Mouse (Mus musculus) 3134 (cell line): Measurements from ENCODE around the gene Jakmip3.
A peak's percentile ranks its signal among the peaks of the same experiment; 100 is the strongest.

Source experiments
- DNase-seq: peaks from one replicate; pipeline ENCODE4 v3.0.0-alpha.2; 2011; ENCODE audit warnings: low spot score; ENCODE audit not compliant: insufficient read length; ENCODE audit errors: extremely low read depth

Jakmip3 gene

DNA sequence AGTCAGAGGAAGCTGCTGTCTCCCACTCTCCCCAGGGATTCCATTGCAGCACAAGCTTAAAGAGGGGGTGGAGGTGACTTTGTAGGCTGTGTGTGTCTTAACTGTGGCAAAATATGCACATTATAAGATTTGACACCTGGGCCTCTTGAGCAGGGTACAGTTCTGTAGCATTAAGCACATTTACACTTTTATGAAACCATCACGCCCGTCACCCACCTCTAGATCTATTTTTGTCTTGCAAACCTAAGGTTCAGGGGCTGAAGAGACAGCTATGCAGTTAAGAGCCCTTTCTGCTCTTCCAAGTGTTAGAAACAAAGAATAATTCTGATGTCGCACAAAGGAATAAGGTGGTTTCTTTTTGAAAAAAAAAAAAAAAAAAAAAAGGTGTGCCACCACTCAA lies 5.1 kb downstream of the Jakmip3 start:
- no peak for DNase-seq

DNA sequence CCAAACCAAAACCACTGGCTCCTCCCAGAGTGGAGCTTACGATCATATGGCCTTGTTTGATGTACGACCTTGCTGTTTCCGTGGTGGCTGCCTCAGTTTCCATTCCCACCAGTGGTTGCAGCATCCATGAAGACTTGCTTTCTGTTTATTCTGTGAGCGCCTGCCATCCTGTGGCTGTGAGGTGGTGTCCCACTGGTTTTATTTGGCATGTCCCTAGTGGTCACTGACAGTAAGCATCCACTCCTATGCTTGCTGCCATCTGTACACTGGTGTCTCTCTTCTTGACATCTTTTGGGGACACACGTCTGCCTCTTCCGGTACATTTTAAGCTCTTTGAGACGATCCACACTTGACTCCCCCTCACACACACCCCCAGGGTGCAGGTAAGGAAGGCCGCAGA lies 7.2 kb downstream of the Jakmip3 start:
- DNase-seq = no peak

DNA sequence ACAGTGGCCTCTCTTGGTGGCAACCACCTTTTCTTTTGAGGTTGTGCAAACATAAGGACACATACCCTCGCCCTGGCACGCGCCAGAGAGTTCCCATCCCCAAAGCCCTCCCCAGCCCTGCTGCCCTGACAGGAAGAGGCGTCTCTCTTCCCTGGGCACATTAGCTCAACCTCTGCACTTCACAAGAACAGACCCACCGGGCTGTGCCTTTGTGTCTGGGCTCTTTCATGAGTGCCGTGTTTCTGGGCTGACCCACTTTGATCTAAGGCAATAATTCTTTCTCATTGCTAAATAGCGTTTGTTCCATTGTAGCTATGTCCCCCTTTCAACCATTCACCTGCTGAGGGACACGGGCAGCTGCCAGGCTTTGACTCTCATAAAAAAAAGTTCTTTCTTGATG lies 7.8 kb downstream of the Jakmip3 start:
- DNase-seq = no peak

DNA sequence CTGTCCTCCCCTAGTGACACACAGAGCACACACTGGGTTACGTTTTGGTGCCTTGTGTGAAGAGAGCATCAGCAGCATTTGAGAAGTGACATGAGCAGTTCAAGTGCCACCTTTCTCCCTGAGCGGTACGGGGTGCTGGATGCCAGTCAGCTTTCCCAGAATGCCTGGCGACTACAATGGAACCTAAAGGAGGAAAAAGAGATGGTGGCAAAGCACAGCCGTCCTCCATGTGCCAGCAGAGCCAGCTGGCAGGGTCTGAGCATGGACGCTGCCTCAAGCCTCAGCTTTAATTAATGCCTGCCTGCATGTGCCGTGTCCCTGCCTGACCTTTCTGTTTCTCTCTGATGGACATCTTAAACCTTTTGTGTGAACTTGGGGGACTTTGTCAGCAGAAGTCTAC lies 15.3 kb downstream of the Jakmip3 start:
- DNase-seq = no peak

DNA sequence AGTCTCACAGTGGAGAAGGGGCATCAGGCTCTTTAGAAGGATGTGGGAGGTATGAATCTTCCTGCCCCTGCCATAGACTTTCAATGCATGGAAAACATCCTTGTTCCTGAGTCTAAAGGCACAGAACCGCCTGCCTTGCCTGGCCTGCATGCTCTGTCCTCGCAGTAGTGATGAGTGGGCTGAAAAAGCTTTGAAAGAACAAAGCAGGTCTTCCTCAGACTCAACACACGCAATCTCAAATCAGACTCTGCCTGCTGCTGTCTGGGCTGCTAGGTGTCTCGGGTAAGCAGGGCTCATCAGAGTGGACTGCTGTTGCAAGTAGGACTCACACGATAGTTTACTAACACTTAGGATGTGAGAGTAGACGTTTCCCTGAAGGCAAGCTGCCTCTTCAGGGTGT lies 16.6 kb downstream of the Jakmip3 start:
- no peak for DNase-seq

DNA sequence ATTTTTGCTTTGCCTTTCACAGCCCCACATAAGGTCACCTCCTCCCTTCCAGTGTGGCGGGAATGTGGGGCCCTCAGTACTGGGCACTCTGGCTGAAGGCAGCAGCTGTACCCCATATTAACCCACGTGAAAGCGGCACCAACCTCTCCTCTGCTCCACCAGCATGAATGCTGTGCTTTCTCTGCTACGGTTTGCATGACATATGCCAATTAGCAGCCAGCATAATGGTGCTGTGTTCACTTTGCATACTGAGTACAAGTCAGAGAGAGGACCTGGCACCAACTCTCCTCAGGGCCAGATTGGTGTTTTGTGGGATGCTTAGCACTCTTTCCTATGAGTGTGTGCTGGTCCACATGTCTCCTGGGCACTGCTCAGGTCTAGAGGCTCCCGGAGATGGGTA lies 19.2 kb downstream of the Jakmip3 start:
- no peak for DNase-seq

DNA sequence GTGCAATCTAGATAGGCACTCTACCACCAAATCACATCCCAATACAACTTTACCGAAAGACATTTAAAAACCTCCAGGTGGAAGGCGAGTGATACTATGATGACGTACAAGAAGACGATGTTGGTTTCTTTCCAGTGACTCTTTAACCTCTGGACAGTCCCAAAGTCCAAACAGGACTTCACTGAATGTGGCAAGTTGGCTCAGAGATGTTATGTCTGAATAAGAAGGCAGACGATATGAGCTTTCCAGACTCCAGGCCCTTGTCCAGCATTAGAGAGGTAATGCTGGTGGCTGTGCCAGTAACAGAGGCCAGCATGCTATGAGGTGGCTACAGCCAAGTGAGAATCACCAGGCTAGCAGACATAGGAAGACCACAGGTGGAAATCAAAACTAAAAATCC lies 23.2 kb downstream of the Jakmip3 start:
- DNase-seq = no peak

DNA sequence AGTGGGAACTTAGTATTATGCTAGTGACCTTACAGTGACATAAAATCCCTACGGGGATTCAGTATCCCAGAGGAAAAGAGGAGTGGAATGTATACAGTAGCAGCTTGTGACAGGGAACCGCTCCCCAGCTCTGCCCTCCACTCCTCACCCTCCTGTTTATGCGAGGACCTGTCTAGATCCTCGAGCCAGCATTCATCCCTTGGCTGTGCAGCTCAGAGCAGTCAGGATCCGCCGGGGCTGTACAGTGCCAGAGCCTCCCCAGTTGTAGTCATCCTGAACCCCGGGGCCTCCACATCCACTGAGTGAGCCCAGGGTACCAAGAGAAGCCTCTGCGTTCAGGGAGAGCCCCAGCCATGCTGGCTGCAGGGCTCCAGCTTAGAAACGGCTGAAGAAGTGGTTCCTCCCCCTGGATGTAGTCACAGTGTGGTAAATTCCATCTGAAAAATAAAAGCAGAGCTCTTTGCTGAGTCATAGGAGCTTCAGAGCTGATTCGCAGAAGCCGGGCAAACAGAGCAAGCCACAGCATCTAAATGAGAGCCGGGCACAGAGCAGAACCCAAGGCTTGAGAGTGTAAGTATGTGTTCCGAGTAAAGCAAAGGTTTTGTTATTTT lies 27.6 kb downstream of the Jakmip3 start:
- DNase-seq = peak; percentile 74

DNA sequence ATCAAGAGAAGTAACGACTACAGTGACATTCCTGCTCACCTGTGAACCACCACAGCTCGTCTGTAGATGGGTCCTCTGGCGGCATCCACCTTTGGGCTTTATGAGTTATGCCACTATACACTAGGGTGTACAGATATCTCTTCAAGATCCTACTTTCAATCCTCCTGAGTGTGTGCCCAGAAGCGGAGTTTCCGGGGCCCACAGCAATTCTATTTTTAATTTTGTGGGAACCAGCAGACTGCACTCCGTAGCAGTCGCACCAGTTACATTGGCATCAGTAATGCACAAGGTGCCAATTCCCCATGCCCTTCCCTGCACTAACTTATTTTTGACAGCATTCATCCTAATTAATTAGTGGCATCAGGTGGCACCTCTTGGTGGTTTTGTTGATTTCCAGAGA lies 37.0 kb downstream of the Jakmip3 start:
- DNase-seq = no peak

DNA sequence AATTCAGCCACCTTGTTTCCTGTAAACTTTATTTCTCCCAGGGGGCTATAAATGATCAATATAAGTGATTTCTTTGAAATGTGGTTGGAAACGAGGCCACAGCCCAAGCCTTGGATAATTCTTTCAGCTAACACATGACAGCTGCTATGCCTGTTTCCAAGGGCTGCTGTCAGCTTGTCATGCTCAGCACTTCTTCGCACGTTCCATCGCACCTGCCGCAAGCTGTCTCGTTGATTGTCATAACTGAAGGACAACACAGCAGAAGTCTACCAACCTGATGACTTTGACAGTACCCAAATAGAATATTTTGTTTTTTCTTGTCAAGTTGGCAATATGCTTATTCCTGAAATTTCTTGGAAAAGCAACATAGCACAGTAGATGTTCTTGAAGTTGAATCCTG lies 44.0 kb downstream of the Jakmip3 start:
- no peak for DNase-seq

DNA sequence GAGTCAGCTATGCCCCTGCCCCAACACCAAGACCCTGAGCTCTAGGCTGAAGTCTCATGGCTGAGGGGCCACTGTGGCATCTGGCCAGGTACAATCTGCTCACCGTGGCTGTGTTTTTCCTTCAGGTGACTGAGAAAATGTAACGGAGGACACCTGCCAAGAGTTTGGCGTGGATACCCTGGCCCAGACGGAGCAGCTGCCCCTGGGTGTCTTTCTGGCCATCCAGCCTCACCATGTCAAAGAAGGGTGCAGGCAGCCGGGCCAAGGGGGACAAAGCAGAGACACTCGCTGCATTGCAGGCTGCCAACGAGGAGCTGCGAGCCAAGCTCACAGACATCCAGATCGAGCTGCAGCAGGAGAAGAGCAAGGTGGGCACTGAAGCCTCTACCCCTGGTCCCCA lies 48.6 kb downstream of the Jakmip3 start:
- DNase-seq = no peak

DNA sequence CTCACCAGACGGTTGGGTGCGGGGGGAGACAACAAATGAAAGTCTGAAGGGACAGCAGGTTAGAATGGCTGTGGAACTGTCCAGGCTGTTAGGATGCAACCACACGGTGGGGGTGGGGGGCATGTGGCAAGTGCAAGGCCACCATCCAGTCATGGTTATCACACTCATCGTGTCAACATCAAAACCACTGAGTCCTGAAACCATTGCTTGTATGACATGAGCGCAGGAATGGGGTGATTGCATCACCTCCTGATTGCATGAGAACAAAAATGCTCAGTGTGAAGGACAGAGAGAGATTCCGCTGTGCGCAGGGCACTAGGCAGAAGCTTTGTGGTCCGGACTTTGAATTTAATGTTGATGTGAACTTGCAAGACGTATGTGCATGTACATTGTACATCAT lies 62.2 kb downstream of the Jakmip3 start:
- no peak for DNase-seq

DNA sequence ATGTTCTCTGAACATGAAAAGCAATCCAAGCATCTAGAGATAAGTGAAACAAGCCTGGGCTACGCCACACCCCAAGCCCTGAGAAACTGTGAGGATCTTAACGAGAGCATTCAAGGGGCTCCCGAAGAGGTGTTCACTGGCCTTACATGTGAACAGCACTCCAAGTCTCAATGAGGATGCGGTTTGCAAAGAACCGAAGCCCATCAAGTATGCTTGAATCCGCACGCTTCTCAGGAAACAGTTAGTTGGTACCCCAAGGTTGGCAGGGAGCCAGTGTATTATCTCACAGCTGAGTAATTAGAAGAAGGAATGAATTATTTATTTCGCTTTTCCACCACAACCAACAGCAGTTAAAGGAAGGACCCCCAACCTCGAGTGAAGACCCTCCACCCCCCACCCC lies 62.7 kb downstream of the Jakmip3 start:
- DNase-seq = no peak

DNA sequence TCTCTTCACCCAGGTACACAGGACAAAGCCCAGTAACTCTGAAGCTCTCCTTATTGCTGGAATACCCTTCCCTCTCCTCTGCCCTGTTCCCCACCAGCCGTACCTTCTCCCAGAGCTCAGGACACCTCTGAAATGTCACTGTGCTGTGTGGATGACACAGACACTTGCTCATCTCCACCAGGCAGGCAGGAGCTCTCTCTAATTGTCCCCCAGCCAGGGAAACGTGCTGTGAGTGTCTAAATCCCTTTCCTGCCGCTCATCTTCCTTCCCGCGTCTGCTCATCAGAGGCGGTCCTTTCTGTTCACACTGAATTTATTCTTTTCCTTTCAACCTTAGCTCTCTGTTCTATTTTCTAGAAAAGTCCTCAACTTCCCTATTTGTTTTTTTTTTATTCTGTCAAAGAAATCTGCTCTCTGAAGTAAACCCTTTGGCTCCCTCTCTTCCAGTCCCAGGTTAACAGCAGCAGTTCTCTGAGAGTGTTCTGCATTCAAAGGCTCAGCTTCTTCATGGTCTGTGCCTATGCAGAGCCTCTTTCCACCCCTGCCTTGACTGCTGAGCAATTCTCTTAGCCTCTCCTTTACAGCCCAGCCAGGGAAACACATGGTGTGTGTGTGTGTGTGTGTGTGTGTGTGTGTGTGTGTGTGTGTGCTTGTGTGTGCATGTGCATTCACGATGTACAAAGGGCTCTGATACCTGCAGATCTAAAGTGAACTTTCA lies 69.4 kb downstream of the Jakmip3 start:
- DNase-seq = no peak

DNA sequence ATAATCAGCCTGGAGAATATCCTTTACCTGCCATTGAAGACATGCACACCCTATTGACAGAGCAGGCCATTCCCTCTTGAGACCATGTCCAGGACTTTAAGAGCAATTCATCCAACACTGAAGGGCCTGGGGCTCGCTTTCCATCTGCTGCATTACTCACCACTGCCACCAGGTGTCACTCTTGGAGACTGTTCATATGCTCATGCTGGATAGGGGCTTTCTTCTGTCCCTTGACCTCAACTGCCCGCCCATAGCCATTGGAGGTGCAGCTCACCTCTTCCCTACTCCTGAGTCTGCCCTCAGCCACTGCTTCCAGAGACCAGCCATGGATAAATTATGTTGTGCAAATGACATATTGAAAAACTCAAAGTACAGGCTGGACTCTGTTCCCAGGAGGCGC lies 70.5 kb downstream of the Jakmip3 start:
- DNase-seq = no peak

DNA sequence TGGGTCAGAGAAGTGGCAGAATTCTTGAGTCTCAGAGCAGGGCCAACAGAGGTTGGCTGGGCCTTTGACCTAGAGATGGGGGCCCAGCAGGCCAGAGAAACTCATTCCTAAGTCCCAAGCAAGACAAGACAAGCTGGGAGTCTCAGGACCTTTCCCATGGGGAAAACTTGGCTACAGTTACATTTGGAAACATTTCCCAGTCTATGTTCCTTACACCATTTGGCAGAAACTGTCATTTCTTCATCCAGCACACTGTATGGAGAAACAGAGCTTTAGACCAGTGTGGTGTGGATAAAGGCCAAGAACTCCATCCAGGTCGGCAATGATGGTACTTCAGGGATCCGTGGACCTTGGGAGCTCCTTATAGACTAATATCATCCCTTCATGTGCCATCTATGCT lies 71.1 kb downstream of the Jakmip3 start:
- DNase-seq = no peak

DNA sequence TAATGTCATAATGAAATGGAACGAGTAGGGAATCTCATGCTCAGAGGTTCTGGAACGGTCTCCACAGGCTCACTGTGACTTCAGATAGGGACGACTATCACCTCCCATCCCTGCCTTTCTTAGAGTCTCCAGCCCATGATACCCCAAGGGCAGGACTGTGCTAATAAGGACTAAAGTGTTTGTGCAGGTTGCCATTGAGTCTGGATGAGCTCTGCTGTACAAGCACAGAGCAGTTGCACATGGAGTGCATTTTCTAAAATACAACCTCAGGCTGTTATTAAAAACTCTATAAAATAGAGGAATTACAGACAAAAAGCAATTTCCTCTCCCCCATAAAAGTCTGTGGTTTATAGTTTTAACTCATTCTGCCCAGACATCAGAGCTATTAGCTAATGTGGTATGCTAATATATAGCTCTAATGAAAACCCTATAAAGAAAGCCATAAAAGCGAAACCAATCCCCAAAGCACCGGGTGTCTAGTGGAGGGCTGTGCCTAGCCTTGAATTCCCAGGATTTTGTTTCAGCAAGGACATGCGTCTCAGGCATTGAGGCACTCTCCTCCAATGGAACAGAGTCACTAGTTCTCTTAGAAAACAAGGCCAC lies 72.3 kb downstream of the Jakmip3 start:
- no peak for DNase-seq

DNA sequence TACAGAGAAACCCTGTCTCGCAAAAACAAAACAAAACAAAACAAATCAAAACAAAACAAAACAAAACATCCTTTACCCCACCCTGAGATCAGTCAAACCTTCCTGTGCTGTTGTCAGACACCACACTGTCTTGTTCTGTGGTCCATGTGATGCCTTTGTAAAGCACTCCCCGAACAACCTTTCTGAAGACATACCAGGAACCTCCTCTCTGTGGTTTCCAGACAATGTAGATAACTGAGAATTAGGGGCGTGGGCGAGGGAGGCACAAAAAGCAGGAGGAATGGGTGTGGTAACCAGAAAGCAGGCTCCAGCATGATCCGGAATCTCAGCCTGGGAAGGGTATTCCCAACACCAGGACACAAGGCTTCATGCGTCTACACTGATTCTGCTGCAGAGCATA lies 74.6 kb downstream of the Jakmip3 start:
- DNase-seq = no peak

DNA sequence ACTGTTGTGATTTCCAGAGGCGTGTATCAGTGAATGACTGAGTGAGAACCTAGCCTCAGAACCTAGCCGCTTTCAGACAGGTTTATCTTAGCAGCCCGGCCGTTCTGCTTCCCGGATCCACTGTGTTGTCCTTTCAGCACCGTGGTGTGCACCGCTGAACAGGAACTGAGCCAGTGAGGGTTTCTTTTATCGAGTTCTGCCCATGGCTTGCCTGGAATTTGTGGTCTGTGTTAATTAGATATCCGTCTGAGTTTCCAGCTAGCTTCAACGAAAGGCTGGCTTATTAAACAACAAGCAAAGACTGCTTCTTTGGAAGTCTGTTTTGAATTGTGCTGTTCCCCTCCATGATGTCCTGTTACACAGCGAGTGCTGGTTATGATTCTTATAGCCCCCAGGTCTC lies 75.8 kb downstream of the Jakmip3 start:
- no peak for DNase-seq

DNA sequence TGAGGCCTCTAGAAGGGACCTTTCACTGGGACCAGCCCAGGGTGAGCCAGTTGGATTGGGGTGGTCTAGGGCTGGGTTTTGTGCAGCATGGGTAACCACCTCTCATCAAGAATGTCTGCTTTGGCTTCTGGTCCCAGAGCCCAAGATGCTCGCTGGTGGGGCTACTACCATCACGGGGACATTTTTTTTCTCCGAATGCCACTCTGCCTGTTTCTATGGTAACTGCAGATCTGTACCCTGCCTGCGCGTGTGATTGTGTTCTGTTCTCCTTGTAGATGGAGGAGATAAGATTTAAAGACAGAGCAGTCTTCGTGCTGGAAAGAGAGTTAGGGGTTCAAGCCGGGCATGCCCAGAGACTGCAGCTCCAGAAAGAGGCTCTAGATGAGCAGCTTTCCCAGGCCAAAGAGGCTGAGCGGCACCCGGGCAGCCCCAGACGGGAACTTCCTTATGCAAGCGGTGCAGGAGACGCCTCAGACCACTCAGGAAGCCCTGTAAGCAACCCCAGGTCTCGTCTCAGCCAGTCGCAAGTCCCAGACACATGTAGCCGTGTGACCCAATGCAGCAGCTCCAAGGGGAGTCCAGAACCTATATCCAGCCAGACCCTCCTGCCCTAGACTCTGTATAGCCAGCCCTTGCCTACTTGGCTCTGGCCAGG lies 76.8 kb downstream of the Jakmip3 start:
- no peak for DNase-seq

DNA sequence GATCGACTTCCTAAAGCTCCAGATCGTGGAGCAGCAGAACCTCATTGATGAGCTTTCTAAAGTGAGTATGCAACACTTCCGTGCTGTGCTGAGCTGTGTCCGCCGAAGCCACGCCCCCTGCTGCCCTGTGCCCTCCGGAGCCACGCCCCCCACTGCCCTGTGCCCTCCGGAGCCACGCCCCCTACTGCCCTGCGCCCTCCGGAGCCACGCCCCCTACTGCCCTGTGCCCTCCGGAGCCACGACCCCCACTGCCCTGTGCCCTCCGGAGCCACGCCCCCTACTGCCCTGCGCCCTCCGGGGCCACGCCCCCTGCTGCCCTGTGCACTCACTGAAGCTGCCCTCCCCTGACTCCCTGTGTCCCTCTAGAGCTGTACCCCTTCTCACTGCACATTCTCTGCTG lies 80.4 kb downstream of the Jakmip3 start:
- DNase-seq = no peak

DNA sequence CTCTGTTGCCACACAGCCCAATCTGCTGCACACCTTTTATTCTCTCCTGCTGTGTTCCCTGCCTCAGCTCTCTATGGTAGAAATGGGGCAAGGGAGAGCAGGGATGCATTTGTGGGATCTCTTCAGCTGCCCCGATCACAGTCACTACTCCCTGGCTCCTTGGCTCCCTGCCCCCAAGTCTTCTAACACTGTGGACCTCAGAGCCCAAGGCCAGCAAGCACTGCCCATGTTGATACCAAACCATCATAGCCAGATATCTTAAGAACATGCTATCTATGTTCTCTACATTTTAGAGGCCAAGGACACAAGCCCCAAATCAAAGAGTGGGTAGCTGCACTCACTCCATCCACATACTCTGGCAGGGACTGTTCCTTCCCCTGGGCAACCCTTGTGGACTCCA lies 80.8 kb downstream of the Jakmip3 start:
- DNase-seq = no peak
